Mouse (Mus musculus) stomach, postnatal 0 days (tissue): ENCODE data around the gene Olfr806.

Experiments
- CTCF ChIP-seq: IDR thresholded peaks from 2 replicates; pipeline ENCODE4 v1.5.1; 2016; ENCODE audit warnings: antibody characterized with exemption, low read depth, mild to moderate bottlenecking, moderate library complexity
- EP300 ChIP-seq: optimal IDR thresholded peaks from 2 replicates; pipeline ENCODE3; 2016; ENCODE audit warnings: antibody characterized with exemption

GRCm38 (mm10) chr10:129688069-129688468, 53.7 kb downstream of the Olfr806 start, which contains the start of gene Olfr802:
- TF ChIP-seq CTCF (no peak), EP300 (no peak)
